7 mouse cellular contexts compared by ENCODE assay signal in the genomic region with DNA sequence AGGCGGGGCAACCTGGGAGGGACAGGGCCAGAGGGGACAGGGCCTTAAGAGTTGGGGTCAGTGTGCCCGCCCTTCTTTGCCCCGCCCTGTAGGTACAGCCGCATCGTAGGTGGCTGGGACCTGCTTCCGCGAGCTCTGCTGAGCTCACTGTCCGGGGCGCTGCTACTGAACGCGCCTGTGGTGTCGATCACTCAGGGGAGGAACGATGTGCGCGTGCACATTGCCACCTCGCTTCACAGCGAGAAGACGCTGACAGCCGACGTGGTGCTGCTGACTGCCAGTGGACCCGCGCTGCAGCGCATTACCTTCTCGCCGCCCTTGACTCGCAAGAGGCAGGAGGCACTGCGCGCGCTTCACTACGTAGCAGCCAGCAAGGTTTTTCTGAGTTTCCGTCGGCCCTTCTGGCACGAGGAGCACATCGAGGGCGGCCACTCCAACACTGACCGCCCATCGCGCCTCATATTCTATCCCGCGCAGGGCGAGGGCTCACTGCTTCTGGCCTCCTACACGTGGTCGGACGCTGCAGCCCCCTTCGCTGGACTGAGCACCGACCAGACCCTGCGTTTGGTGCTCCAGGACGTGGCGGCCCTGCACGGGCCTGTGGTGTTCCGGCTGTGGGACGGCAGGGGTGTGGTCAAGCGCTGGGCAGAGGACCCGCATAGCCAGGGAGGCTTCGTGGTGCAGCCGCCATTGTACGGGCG. TPM values are rescaled to one million over a fixed set of nuclear protein-coding genes. Genes with fewer than 3 reads are reported as not detected.
DNase-seq lines count a peak whose midpoint lies in the region; ATAC-seq lines count a peak whose summit lies in the region.

No protein-coding gene starts in this region.

- no peaks in the 10 kb centered on the region for H3K9me3 ChIP-seq in limb, embryonic 13.5 days
- H3K9me3 ChIP-seq in midbrain, embryonic 13.5 days: no peaks in the 10 kb centered on the region
- no peaks in the 10 kb centered on the region for H3K9me3 ChIP-seq in stomach, embryonic 14.5 days (ENCODE audit: control insufficient read depth, low read depth, low read length)

- 1% methylated on average over 58 of the region's 58 CpGs for WGBS in limb, embryonic 13.5 days
- WGBS in midbrain, embryonic 13.5 days: under 1% methylated on average over 58 of the region's 58 CpGs
- 2% methylated on average over 57 of the region's 58 CpGs for WGBS in stomach, embryonic 14.5 days

- H3K27me3 ChIP-seq in limb, embryonic 13.5 days: peaks cover 48% of the 10 kb centered on the region
- peaks cover 40% of the 10 kb centered on the region for H3K27me3 ChIP-seq in midbrain, embryonic 13.5 days
- H3K27me3 ChIP-seq in stomach, embryonic 14.5 days (ENCODE audit: control insufficient read depth, insufficient read depth, low read length): no peaks in the 10 kb centered on the region

- peak overlapping the region; percentile 39 for H3K4me3 ChIP-seq in limb, embryonic 13.5 days
- peak overlapping the region; percentile 32 for H3K4me3 ChIP-seq in midbrain, embryonic 13.5 days (replicated peaks)
- H3K4me3 ChIP-seq in stomach, embryonic 14.5 days (ENCODE audit: low read depth, low read length): peak overlapping the region; percentile 28

- ATAC-seq in limb, embryonic 13.5 days (ENCODE audit: low FRiP score, low read depth): peak; percentile 25
- peak; percentile 69 for ATAC-seq in midbrain, embryonic 13.5 days
- peak; percentile 60 for ATAC-seq in stomach, embryonic 14.5 days (ENCODE audit: insufficient number of reproducible peaks, insufficient read depth, low FRiP score, low read depth)

- H3K9ac ChIP-seq in limb, embryonic 13.5 days: peak overlapping the region; percentile 67
- peak overlapping the region; percentile 62 for H3K9ac ChIP-seq in midbrain, embryonic 13.5 days (replicated peaks)
- H3K9ac ChIP-seq in stomach, embryonic 14.5 days (replicated peaks; ENCODE audit: low read depth, low read length): no peak overlapping the region; the same call in 1 of the 2 replicates

- H3K4me1 ChIP-seq in limb, embryonic 13.5 days: peaks cover 15% of the 10 kb centered on the region
- H3K4me1 ChIP-seq in midbrain, embryonic 13.5 days (replicated peaks): peaks cover 18% of the 10 kb centered on the region
- peaks cover 10% of the 10 kb centered on the region; the same call in 1 of the 2 replicates for H3K4me1 ChIP-seq in stomach, embryonic 14.5 days (ENCODE audit: control insufficient read depth, insufficient read depth, low read length)

- peak; percentile 71 to 80 for DNase-seq in spleen, adult 18-20 months
- no peak for DNase-seq in spleen, adult 12 weeks (ENCODE audit: low spot score)
- peak; percentile 55 for DNase-seq in embryo, embryonic 10.5 days (ENCODE audit: low spot score)
- peak; percentile 39 to 59 for DNase-seq in heart, postnatal 36 days

- peaks cover 43% of the 10 kb centered on the region for H3K36me3 ChIP-seq in limb, embryonic 13.5 days
- peaks cover 44% of the 10 kb centered on the region for H3K36me3 ChIP-seq in midbrain, embryonic 13.5 days
- H3K36me3 ChIP-seq in stomach, embryonic 14.5 days (ENCODE audit: control insufficient read depth, insufficient read depth, low read length): peaks cover 28% of the 10 kb centered on the region

- intact Hi-C loops in heart, postnatal 36 days (cut with DNase I): no loop called here

- no peak overlapping the region for H3K27ac ChIP-seq in limb, embryonic 13.5 days
- H3K27ac ChIP-seq in midbrain, embryonic 13.5 days: no peak overlapping the region
- H3K27ac ChIP-seq in stomach, embryonic 14.5 days (ENCODE audit: low read length): no peak overlapping the region

- peak overlapping the region; percentile 70 for H3K4me2 ChIP-seq in limb, embryonic 13.5 days (replicated peaks)
- peak overlapping the region; percentile 60 for H3K4me2 ChIP-seq in midbrain, embryonic 13.5 days (replicated peaks)
- peak overlapping the region; percentile 44 for H3K4me2 ChIP-seq in stomach, embryonic 14.5 days (replicated peaks; ENCODE audit: low read depth, low read length)

RNA-seq across cellular contexts. Expression of a gene that starts 9.2 kb away (rescaled TPM):
- 10 to 100 TPM; 73.6 to 75.4 TPM for total RNA-seq in heart, postnatal 36 days (2021)
- 112 and 122 TPM in 2 replicates for polyA plus RNA-seq in limb, embryonic 13.5 days (2015; fragmentation: Nextera tagmentation; extraction: Ambion mirVana)
- polyA plus RNA-seq in midbrain, embryonic 13.5 days (2015; fragmentation: Nextera tagmentation; extraction: Ambion mirVana): 78.9 and 88.2 TPM in 2 replicates
- polyA plus RNA-seq in stomach, embryonic 14.5 days (2014; fragmentation: Nextera tagmentation; extraction: Ambion mirVana): 43.6 and 54.9 TPM in 2 replicates

RNA-seq across cellular contexts. Expression of a gene that starts 9.2 kb away (rescaled TPM):
- 10 to 100 TPM; 58.1 to 59.1 TPM for total RNA-seq in heart, postnatal 36 days (2021)
- 86.0 and 90.5 TPM in 2 replicates for polyA plus RNA-seq in limb, embryonic 13.5 days (2015; fragmentation: Nextera tagmentation; extraction: Ambion mirVana)
- 109 and 110 TPM in 2 replicates for polyA plus RNA-seq in midbrain, embryonic 13.5 days (2015; fragmentation: Nextera tagmentation; extraction: Ambion mirVana)
- polyA plus RNA-seq in stomach, embryonic 14.5 days (2014; fragmentation: Nextera tagmentation; extraction: Ambion mirVana): 64.6 and 71.8 TPM in 2 replicates

RNA-seq across cellular contexts. Expression of a gene that starts 17.3 kb away (rescaled TPM):
- total RNA-seq in heart, postnatal 36 days (2021): 10 to 100 TPM; 18.6 to 21.1 TPM
- 33.1 and 33.9 TPM in 2 replicates for polyA plus RNA-seq in limb, embryonic 13.5 days (2015; fragmentation: Nextera tagmentation; extraction: Ambion mirVana)
- polyA plus RNA-seq in midbrain, embryonic 13.5 days (2015; fragmentation: Nextera tagmentation; extraction: Ambion mirVana): 32.3 and 38.5 TPM in 2 replicates
- 25.7 and 30.0 TPM in 2 replicates for polyA plus RNA-seq in stomach, embryonic 14.5 days (2014; fragmentation: Nextera tagmentation; extraction: Ambion mirVana)

RNA-seq across cellular contexts. Expression of a gene that starts 23.2 kb away (rescaled TPM):
- total RNA-seq in heart, postnatal 36 days (2021): 10 to 100 TPM; 54.3 to 62.0 TPM
- polyA plus RNA-seq in limb, embryonic 13.5 days (2015; fragmentation: Nextera tagmentation; extraction: Ambion mirVana): 3.2 and 3.6 TPM in 2 replicates
- polyA plus RNA-seq in midbrain, embryonic 13.5 days (2015; fragmentation: Nextera tagmentation; extraction: Ambion mirVana): 3.8 and 5.4 TPM in 2 replicates
- 3.1 and 4.4 TPM in 2 replicates for polyA plus RNA-seq in stomach, embryonic 14.5 days (2014; fragmentation: Nextera tagmentation; extraction: Ambion mirVana)

RNA-seq across cellular contexts. Expression of a gene that starts 23.5 kb away (rescaled TPM):
- under 1 TPM; 0.89 TPM for total RNA-seq in heart, postnatal 36 days (2021)
- polyA plus RNA-seq in limb, embryonic 13.5 days (2015; fragmentation: Nextera tagmentation; extraction: Ambion mirVana): 1.4 and 2.5 TPM in 2 replicates
- polyA plus RNA-seq in midbrain, embryonic 13.5 days (2015; fragmentation: Nextera tagmentation; extraction: Ambion mirVana): 2.0 and 2.1 TPM in 2 replicates
- 1.2 and 3.0 TPM in 2 replicates for polyA plus RNA-seq in stomach, embryonic 14.5 days (2014; fragmentation: Nextera tagmentation; extraction: Ambion mirVana)
